Mouse (Mus musculus): Measurements from ENCODE around the gene Dnlz.
A peak's percentile ranks its signal among the peaks of the same experiment; 100 is the strongest.

Gene Dnlz

DNA sequence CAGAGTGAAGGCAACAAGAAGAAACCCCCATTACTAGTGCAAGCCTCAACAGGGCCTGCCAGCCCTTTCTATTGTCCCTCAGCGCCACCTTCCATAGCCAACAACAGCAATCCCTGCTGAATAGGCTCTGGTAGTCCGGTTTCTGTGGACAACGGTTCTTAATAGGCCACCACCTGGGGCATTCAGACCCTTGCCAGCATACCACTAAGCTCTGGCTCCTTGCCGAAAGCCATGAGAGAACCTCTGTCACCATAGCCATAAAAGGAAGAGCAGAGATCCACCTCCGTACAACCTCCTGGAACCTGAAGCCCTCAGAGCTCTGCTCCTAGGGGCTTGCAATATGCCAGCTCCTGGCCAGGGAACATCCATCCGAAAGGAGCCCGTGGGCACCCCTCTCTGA, 52.6 kb downstream of the Dnlz start:
- DNase-seq (ENCODE audit: low read depth, low spot score), result no peak

DNA sequence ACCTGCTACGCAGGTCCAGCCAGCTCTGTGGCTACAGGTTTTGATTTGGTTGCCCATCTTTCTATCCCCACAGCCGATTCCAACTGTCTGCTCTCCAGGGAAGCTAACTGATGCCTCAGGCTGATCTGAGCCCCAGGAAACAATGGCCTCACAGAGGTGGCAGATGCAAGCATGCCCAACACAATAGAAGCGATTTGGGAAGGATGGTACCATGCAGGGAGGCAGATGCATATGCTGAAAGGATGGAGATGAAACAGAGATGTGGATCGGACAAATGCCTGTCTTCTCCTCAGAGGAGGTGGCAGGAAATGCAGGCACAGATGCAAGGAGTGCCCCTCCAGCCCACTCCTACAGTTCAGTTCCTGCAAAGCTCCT, 53.1 kb downstream of the Dnlz start:
- peak; percentile 34 for DNase-seq (ENCODE audit: low read depth, low spot score)

DNA sequence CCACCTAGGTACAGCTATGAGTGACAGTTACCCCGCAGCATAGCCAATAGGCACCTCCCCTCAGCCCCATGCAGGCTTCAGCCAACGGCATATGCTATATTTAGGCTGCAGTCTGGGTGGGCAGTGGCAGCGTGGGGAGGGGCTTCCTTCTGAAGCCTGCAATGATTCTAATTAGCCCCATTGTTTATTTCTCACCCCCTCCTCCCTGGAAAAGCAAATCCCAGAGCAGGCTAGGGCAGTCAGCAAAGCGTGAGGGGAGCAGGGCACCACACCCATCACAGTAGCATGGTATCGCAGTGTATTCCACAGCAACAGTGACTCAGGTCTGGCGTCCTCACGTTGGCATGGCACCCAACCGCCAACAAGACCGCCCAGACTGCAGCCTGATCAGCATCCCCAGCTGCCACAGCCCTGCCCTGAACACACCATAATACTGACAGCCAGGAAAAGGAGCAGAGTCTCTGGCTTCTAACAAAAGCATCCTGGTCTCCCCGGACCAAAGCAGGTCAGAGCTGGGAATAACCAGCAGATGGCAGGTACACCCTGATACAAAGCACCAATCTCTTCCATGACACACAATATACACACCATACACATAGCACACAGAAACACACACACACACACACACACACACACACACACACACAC, 53.6 kb downstream of the Dnlz start:
- peak; percentile 47 for DNase-seq (ENCODE audit: low read depth, low spot score)
